Mouse (Mus musculus) ES-E14 (cell line): Measurements from ENCODE around the gene Dnase1l3.

Source experiments
- CHD2 ChIP-seq: IDR thresholded peaks from 2 replicates; pipeline ENCODE4 v1.6.1; 2014; ENCODE audit warnings: mild to moderate bottlenecking, low read depth, low read length, inconsistent platforms
- HCFC1 ChIP-seq: IDR thresholded peaks from 2 replicates; pipeline ENCODE4 v1.6.1; 2012; ENCODE audit warnings: low read length, inconsistent platforms, borderline replicate concordance; ENCODE audit not compliant: insufficient read depth
- MAFK ChIP-seq: IDR thresholded peaks from 2 replicates; pipeline ENCODE4 v1.6.1; 2014; ENCODE audit warnings: mild to moderate bottlenecking, low read depth, low read length, inconsistent platforms; ENCODE audit not compliant: insufficient read depth
- ZC3H11A ChIP-seq: IDR thresholded peaks from 2 replicates; pipeline ENCODE4 v1.6.1; 2012; ENCODE audit warnings: low read depth, mild to moderate bottlenecking, inconsistent platforms, low read length, borderline replicate concordance
- ZNF384 ChIP-seq: IDR thresholded peaks from 2 replicates; pipeline ENCODE4 v1.6.1; 2012; ENCODE audit warnings: low read depth, low read length, inconsistent platforms

GRCm38 (mm10) chr14:7992158-7992557 is 2.2 kb downstream of the Dnase1l3 start:
- no peak for TF ChIP-seq HCFC1
- no peak for TF ChIP-seq CHD2
- TF ChIP-seq ZC3H11A, result no peak
- no peak for TF ChIP-seq ZNF384
- TF ChIP-seq MAFK, result no peak
